Mouse (Mus musculus) midbrain, embryonic 10.5 days (tissue): ENCODE measurements at regions not wholly inside any gene's neighbourhood (a gene's known extent, or its start where the extent isn't known, plus 50 kb on each side); places are given as distances from the start of the nearest gene placed in this dataset.

Experiments
- DNase-seq: peaks from one replicate; pipeline ENCODE4 v3.0.0-alpha.2; 2017; ENCODE audit warnings: low spot score
- H3K27ac ChIP-seq: fragments of 300-500 bp; sonication (generic); replicated peaks from 2 replicates; pipeline ENCODE4 v1.5.1; 2016; ENCODE audit warnings: mild to moderate bottlenecking
- H3K27me3 ChIP-seq: fragments of 300-500 bp; sonication (generic); 2 replicates; pipeline ENCODE4 v1.6.1; 2016; ENCODE audit warnings: low read depth, mild to moderate bottlenecking; ENCODE audit not compliant: poor library complexity, severe bottlenecking
- H3K36me3 ChIP-seq: fragments of 300-500 bp; sonication (generic); 2 replicates; pipeline ENCODE4 v1.6.1; 2016; ENCODE audit warnings: mild to moderate bottlenecking, moderate library complexity
- H3K4me1 ChIP-seq: fragments of 300-500 bp; sonication (generic); 2 replicates; pipeline ENCODE4 v1.6.1; 2016
- H3K4me3 ChIP-seq: fragments of 300-500 bp; sonication (generic); 2 replicates; pipeline ENCODE4 v1.5.1; 2016; ENCODE audit warnings: mild to moderate bottlenecking, moderate library complexity
- H3K9me3 ChIP-seq: fragments of 300-500 bp; sonication (generic); replicated peaks from 2 replicates; pipeline ENCODE4 v1.6.1; 2016; ENCODE audit warnings: mild to moderate bottlenecking
- WGBS: fragments of 180-500 bp; shearing (Covaris S2); methylation state at CpG from one replicate; pipeline ENCODE4 v1.1.7; 2016; 5-methylcytosine and 5-hydroxymethylcytosine counted together

GRCm38 (mm10) chr8:79828763-79829542 lies 117.3 kb downstream of the Anapc10 start:
- 16% methylated on average over 8 of the region's 8 CpGs for WGBS
- Histone ChIP-seq H3K9me3 (no peaks in the 10 kb centered on the region), H3K4me1 (peaks cover 26% of the 10 kb centered on the region), H3K27ac (peak overlapping the region; percentile 79), H3K27me3 (peaks cover 77% of the 10 kb centered on the region), H3K36me3 (no peaks in the 10 kb centered on the region), H3K4me3 (peak overlapping the region; percentile 42)
- DNase-seq, result peak; percentile 73

GRCm38 (mm10) chr8:79829543-79829890 lies 117.9 kb downstream of the Anapc10 start:
- no peaks in the 10 kb centered on the region for H3K36me3 ChIP-seq
- DNase-seq, result no peak
- H3K27me3 ChIP-seq, result peaks cover 78% of the 10 kb centered on the region
- H3K4me1 ChIP-seq, result peaks cover 26% of the 10 kb centered on the region
- no peaks in the 10 kb centered on the region for H3K9me3 ChIP-seq
- peak overlapping the region; percentile 79 for H3K27ac ChIP-seq
- WGBS, result 13% methylated on average over 11 of the region's 11 CpGs
- peak overlapping the region; percentile 42 for H3K4me3 ChIP-seq

GRCm38 (mm10) chr8:79829941-79830633 lies 118.5 kb downstream of the Anapc10 start:
- H3K4me1 ChIP-seq, result peaks cover 26% of the 10 kb centered on the region
- WGBS, result 66% methylated on average over 19 of the region's 19 CpGs
- peak; percentile 21 for DNase-seq
- peak overlapping the region; percentile 79; the same call in 1 of the 2 replicates for H3K27ac ChIP-seq
- no peaks in the 10 kb centered on the region for H3K9me3 ChIP-seq
- peak overlapping the region; percentile 42; the same call in 1 of the 2 replicates for H3K4me3 ChIP-seq
- H3K36me3 ChIP-seq, result no peaks in the 10 kb centered on the region
- peaks cover 73% of the 10 kb centered on the region for H3K27me3 ChIP-seq

- Histone ChIP-seq H3K27me3 (peaks cover 10% of the 10 kb centered on the region; the same call in 1 of the 2 replicates), H3K36me3 (no peaks in the 10 kb centered on the region), H3K4me3 (no peak overlapping the region), H3K9me3 (no peaks in the 10 kb centered on the region), H3K4me1 (no peaks in the 10 kb centered on the region), H3K27ac (no peak overlapping the region)
- DNase-seq, result no peak
- WGBS, result 73% methylated on average over 1 of the region's 1 CpGs
These were observed 127.3 kb downstream of the Anapc10 start for GRCm38 (mm10) chr8:79838961-79839360.

GRCm38 (mm10) chr8:79849982-79850514 lies 138.4 kb downstream of the Anapc10 start:
- 79% methylated on average over 7 of the region's 7 CpGs for WGBS
- H3K4me1 ChIP-seq, result no peaks in the 10 kb centered on the region
- DNase-seq, result no peak

DNA sequence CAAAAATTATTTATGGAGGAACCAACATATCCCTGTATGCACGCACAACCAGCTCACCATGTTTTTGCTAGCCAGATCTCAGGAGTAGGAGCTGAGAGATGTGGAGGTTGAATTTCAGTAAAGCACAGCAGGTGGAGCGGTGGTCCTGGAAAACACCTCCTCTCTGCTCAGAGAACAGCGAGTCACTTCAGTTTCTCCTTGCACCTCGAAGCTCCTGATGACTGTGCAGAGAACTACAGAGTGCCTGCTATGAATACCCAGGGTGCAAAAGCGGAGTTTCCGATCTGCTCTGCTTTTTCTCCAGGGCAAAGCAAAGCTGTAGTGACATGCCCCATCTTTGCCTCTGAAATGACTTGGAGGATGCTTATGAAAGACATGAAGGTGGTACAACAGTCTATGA lies 138.9 kb downstream of the Anapc10 start:
- Histone ChIP-seq H3K27me3 (no peaks in the 10 kb centered on the region), H3K9me3 (no peaks in the 10 kb centered on the region), H3K4me1 (no peaks in the 10 kb centered on the region), H3K36me3 (no peaks in the 10 kb centered on the region), H3K27ac (no peak overlapping the region), H3K4me3 (no peak overlapping the region)
- 78% methylated on average over 6 of the region's 6 CpGs for WGBS
- DNase-seq, result no peak

More at GRCm38 (mm10) chr8:79849982-79850514, 138.4 kb downstream of the Anapc10 start:
- H3K27me3 ChIP-seq, result no peaks in the 10 kb centered on the region
- no peaks in the 10 kb centered on the region for H3K36me3 ChIP-seq
- H3K9me3 ChIP-seq, result no peaks in the 10 kb centered on the region
- H3K4me3 ChIP-seq, result no peak overlapping the region
- H3K27ac ChIP-seq, result no peak overlapping the region

DNA sequence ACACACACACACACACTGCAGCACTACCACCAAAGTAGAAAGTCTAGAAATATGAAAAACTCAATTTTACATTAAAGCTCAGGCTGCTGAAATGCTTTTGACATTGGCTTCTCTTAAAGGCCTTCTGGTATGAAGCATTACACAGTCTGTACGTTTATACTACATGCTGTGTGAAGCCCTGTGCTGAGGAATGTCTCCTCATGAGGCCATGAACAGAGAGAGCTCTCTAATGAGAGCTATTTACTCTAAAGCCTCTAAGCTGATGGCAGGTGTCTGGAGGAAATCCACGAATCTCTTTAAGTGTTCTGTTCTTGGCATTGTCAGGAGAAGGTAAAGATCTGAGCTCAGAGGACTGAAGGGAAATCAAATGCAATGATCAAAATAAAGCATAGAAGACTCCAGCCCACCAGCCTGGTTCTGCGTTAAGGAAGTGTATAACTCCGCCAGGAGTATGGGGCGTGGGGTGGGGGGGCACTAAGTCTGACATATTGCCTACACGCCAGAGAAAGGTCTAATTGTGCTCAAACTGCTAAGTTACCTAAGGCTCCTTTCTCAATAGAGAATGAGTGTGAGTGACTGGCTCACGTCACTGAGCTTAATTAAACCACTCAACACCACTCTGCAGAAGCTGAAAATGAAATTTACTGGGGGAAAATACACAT lies 160.9 kb downstream of the Anapc10 start:
- DNase-seq, result no peak
- Histone ChIP-seq H3K27ac (no peak overlapping the region), H3K27me3 (no peaks in the 10 kb centered on the region), H3K9me3 (no peaks in the 10 kb centered on the region), H3K4me3 (no peak overlapping the region), H3K36me3 (no peaks in the 10 kb centered on the region), H3K4me1 (no peaks in the 10 kb centered on the region)
- 87% methylated on average over 7 of the region's 7 CpGs for WGBS

GRCm38 (mm10) chr8:79907971-79908370 lies 149.8 kb downstream of the Hhip start:
- WGBS, result 83% methylated on average over 6 of the region's 6 CpGs
- H3K9me3 ChIP-seq, result peaks cover 4% of the 10 kb centered on the region; the same call in 1 of the 2 replicates
- no peak overlapping the region for H3K27ac ChIP-seq
- peaks cover 4% of the 10 kb centered on the region; the same call in 1 of the 2 replicates for H3K4me1 ChIP-seq
- H3K4me3 ChIP-seq, result no peak overlapping the region
- no peak for DNase-seq
- H3K36me3 ChIP-seq, result no peaks in the 10 kb centered on the region
- H3K27me3 ChIP-seq, result no peaks in the 10 kb centered on the region
